Mouse (Mus musculus): ENCODE data around the gene Tsx. TPM values are rescaled to one million over a fixed set of nuclear protein-coding genes. Genes with fewer than 3 reads are reported as not detected.
"Not testable (repeated sequence)": the region's sequence is repeated elsewhere in the genome, so short reads cannot be mapped to it uniquely, and the experiment has no call there.

The Tsx gene
- polyA plus RNA-seq, 1 experiment from 2014 or later, result 0.61 TPM

DNA sequence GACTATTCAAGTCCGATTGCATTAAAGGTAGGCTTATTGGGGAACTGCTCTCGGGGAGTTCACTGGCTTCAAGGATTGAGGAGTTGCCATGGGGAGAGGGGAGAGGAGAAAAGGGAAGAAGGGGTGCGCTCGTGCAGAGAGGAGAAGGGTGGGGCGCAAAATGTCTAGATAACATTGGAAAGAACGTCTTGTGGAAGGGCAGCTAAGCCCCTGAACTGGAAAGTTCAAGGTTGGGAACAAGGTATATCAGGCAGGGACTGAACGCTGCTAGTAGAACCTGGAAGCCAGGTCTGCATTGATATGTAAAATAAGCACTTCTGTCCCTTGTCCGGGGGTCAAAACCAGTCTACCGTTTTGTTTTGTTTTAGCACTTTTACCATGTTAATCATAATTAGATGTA, 23.8 kb downstream of the Tsx start:
- Histone ChIP-seq H3K4me2 (replicated peaks) (no peak overlapping the region), H3K27me3 (peaks cover 36% of the 10 kb centered on the region), H3K4me3 (no peak overlapping the region), H3K4me1 (no peaks in the 10 kb centered on the region), H3K27ac (no peak overlapping the region), H3K9ac (no peak overlapping the region), H3K9me3 (no peaks in the 10 kb centered on the region), H3K36me3 (no peaks in the 10 kb centered on the region)
- ATAC-seq (ENCODE audit: low FRiP score, low read depth), result no peak
- WGBS, result 24% methylated on average over 9 of the region's 9 CpGs

- Histone ChIP-seq H3K36me3 (no peaks in the 10 kb centered on the region), H3K27ac (no peak overlapping the region), H3K9ac (no peak overlapping the region), H3K4me1 (no peaks in the 10 kb centered on the region), H3K4me2 (replicated peaks) (no peak overlapping the region), H3K9me3 (no peaks in the 10 kb centered on the region), H3K27me3 (peaks cover 41% of the 10 kb centered on the region), H3K4me3 (no peak overlapping the region)
- WGBS, result 9% methylated on average over 1 of the region's 1 CpGs
- no peak for ATAC-seq (ENCODE audit: low FRiP score, low read depth)
Measured at GRCm38 (mm10) chrX:103440803-103441202, 26.5 kb downstream of the Tsx start.

DNA sequence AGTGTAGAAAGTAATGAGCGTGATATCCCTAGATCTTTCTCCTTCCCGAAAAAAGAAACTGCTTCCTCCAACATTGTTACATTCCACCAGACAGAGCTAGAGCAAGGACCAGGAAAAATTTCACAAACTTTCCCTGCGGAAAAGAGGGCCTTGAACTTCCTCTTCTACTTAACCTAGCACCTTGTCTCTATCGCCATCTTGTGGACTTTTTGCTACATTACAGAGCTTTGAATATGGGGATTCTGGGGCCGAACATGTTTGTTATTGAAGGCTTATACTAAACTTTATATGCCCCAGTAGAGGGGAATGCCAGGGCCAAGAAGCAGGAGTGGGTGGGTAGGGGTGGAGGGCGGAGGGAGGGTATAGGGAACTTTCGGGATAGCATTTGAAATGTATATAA, 29.5 kb downstream of the Tsx start:
- Histone ChIP-seq H3K4me1 (no peaks in the 10 kb centered on the region), H3K4me3 (no peak overlapping the region), H3K27ac (no peak overlapping the region), H3K4me2 (replicated peaks) (no peak overlapping the region), H3K9me3 (no peaks in the 10 kb centered on the region), H3K36me3 (no peaks in the 10 kb centered on the region), H3K27me3 (peaks cover 45% of the 10 kb centered on the region), H3K9ac (no peak overlapping the region)
- ATAC-seq (ENCODE audit: low FRiP score, low read depth), result no peak
- 39% methylated on average over 7 of the region's 7 CpGs for WGBS

GRCm38 (mm10) chrX:103447539-103448169, 33.4 kb downstream of the Tsx start:
- Histone ChIP-seq H3K36me3 (no peaks in the 10 kb centered on the region), H3K4me1 (no peaks in the 10 kb centered on the region), H3K27ac (no peak overlapping the region), H3K4me2 (replicated peaks) (peak overlapping the region; percentile 78), H3K9me3 (no peaks in the 10 kb centered on the region), H3K4me3 (peak overlapping the region; percentile 45), H3K27me3 (peaks cover 33% of the 10 kb centered on the region), H3K9ac (peak overlapping the region; percentile 51)
- ATAC-seq (ENCODE audit: low FRiP score, low read depth), result peak; percentile 19; the same call in 1 of the 2 replicates
- 8% methylated on average over 34 of the region's 34 CpGs for WGBS

GRCm38 (mm10) chrX:103448429-103448828, 34.2 kb downstream of the Tsx start:
- not testable (repeated sequence) for H3K4me1 ChIP-seq; ATAC-seq (ENCODE audit: low FRiP score, low read depth); H3K9ac ChIP-seq; H3K27ac ChIP-seq; H3K9me3 ChIP-seq; H3K36me3 ChIP-seq
- H3K27me3 ChIP-seq, result peaks cover 32% of the 10 kb centered on the region
- WGBS, result 50% methylated on average over 12 of the region's 13 CpGs
- H3K4me2 ChIP-seq (replicated peaks), result peak overlapping the region; percentile 78
- peak overlapping the region; percentile 45 for H3K4me3 ChIP-seq

DNA sequence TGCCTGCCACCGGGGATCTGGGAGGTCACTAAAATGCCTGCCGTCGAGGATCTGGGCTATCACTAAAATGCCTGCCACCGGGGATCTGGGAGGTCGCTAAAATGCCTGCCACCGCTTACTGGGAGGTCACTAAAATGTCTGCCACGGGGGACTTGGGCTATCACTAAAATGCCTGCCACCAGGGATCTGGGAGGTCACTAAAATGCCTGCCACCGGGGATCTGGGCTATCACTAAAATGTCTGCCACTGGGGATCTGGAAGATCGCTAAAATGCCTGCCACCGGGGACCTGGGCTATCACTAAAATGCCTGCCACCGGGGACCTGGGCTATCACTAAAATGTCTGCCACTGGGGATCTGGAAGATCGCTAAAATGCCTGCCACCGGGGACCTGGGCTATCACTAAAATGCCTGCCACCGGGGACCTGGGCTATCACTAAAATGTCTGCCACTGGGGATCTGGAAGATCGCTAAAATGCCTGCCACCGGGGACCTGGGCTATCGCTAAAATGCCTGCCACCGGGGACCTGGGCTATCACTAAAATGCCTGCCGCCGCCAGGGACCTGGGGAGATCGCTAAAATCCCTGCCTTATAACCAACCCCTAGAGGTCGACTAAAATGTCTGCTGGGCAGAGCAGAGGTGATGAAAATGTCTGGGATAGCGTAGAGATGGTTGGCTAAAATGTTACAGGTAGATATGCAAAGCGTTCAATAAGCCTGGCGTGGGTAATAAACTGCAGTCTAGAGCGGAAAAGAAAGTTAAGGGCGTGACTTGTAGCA, 34.9 kb downstream of the Tsx start:
- not testable (repeated sequence) for H3K27ac ChIP-seq; H3K4me2 ChIP-seq (replicated peaks); ATAC-seq (ENCODE audit: low FRiP score, low read depth); H3K9ac ChIP-seq; H3K4me1 ChIP-seq; H3K9me3 ChIP-seq; H3K4me3 ChIP-seq; H3K36me3 ChIP-seq
- WGBS, result 76% methylated on average over 23 of the region's 27 CpGs
- H3K27me3 ChIP-seq, result peaks cover 29% of the 10 kb centered on the region

- Histone ChIP-seq H3K27ac (no peak overlapping the region), H3K4me1 (no peaks in the 10 kb centered on the region), H3K27me3 (peaks cover 7% of the 10 kb centered on the region), H3K4me2 (replicated peaks) (no peak overlapping the region), H3K9ac (no peak overlapping the region), H3K36me3 (no peaks in the 10 kb centered on the region), H3K9me3 (no peaks in the 10 kb centered on the region), H3K4me3 (no peak overlapping the region)
- WGBS, result 81% methylated on average over 6 of the region's 6 CpGs
- no peak for ATAC-seq (ENCODE audit: low FRiP score, low read depth)
Measured at GRCm38 (mm10) chrX:103452815-103453214, 38.5 kb downstream of the Tsx start.

DNA sequence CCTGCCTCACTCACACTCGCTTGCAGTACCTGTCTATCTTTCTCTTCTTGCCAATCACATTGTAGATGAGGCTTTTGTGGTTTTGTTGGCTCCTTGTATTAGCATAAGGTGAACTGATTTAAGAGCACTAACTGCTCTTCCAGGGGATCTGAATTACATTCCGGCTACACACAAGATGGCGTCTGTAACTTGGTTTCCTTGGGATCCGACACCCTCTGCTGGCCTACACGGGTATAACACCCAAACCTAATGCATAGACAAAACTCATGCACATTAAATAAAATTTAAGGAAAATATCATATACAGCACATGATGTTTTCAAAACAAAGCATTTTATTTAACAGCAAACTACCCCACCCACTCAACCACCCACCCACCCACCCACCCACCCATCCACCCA, 45.8 kb downstream of the Tsx start:
- H3K9me3 ChIP-seq, result no peaks in the 10 kb centered on the region
- no peak overlapping the region for H3K27ac ChIP-seq
- H3K4me1 ChIP-seq, result no peaks in the 10 kb centered on the region
- no peaks in the 10 kb centered on the region for H3K27me3 ChIP-seq
- WGBS, result 72% methylated on average over 5 of the region's 5 CpGs
- H3K4me2 ChIP-seq (replicated peaks), result no peak overlapping the region
- H3K4me3 ChIP-seq, result no peak overlapping the region
- H3K36me3 ChIP-seq, result no peaks in the 10 kb centered on the region
- H3K9ac ChIP-seq, result no peak overlapping the region
- no peak for ATAC-seq (ENCODE audit: low FRiP score, low read depth)

- no peak for ATAC-seq (ENCODE audit: low FRiP score, low read depth)
- Histone ChIP-seq H3K4me1 (no peaks in the 10 kb centered on the region), H3K27ac (no peak overlapping the region), H3K4me2 (replicated peaks) (no peak overlapping the region), H3K27me3 (no peaks in the 10 kb centered on the region), H3K4me3 (no peak overlapping the region), H3K9ac (no peak overlapping the region), H3K9me3 (no peaks in the 10 kb centered on the region), H3K36me3 (no peaks in the 10 kb centered on the region; the same call in 1 of the 2 replicates)
- 54% methylated on average over 2 of the region's 2 CpGs for WGBS
Measured at GRCm38 (mm10) chrX:103468998-103469397, 54.7 kb downstream of the Tsx start.

DNA sequence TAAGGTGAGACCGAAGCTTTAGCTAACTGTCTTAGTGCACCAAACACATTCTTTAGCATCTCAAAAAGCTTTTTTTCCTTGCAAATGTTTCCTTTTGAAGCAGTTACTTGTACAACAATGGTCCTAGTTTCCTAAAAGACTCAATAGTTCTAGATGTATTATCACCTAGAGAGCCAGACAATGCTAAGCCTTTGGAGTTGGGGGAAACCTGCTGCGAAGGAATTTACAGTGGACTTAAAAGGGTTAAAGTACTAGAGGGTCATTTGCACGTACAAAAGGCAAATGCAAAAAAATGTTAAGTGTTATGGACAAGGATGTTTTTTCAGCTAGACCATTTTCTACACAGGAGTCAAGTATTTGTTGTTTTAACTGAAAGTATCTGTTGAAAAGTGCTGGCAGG, 58.1 kb downstream of the Tsx start:
- Histone ChIP-seq H3K4me1 (no peaks in the 10 kb centered on the region), H3K27ac (no peak overlapping the region)
- WGBS, result 85% methylated on average over 3 of the region's 3 CpGs

More for the DNA sequence above, 58.1 kb downstream of the Tsx start:
- H3K9ac ChIP-seq, result no peak overlapping the region
- no peak for ATAC-seq (ENCODE audit: low FRiP score, low read depth)
- H3K4me3 ChIP-seq, result no peak overlapping the region
- H3K9me3 ChIP-seq, result no peaks in the 10 kb centered on the region
- H3K4me2 ChIP-seq (replicated peaks), result no peak overlapping the region
- no peaks in the 10 kb centered on the region for H3K36me3 ChIP-seq
- H3K27me3 ChIP-seq, result no peaks in the 10 kb centered on the region

Measured in limb, embryonic 13.5 days (tissue).